Mouse (Mus musculus) liver, embryonic 15.5 days (tissue): ENCODE measurements around the gene Morn4. TPM values are rescaled to one million over a fixed set of nuclear protein-coding genes. Genes with fewer than 3 reads are reported as not detected.
"Not testable (repeated sequence)": the region's sequence is repeated elsewhere in the genome, so short reads cannot be mapped to it uniquely, and the experiment has no call there.

ENCODE experiments used
- ATAC-seq: fragments of 200-750 bp; cut with Nextera tagmentation; 2 replicates; pipeline ENCODE4 v1.8.0; 2017; ENCODE audit warnings: moderate number of reproducible peaks, mild to moderate bottlenecking, moderate library complexity; ENCODE audit not compliant: insufficient read depth
- H3K27ac ChIP-seq: fragments of 300-500 bp; sonication (generic); replicated peaks from 2 replicates; pipeline ENCODE4 v1.5.1; 2015; ENCODE audit warnings: mild to moderate bottlenecking, inconsistent platforms
- H3K27me3 ChIP-seq: fragments of 300-500 bp; sonication (generic); 2 replicates; pipeline ENCODE4 v1.6.1; 2015; ENCODE audit warnings: mild to moderate bottlenecking, inconsistent platforms
- H3K36me3 ChIP-seq: fragments of 300-500 bp; sonication (generic); replicated peaks from 2 replicates; pipeline ENCODE4 v1.6.1; 2015; ENCODE audit warnings: moderate library complexity, mild to moderate bottlenecking, inconsistent platforms
- H3K4me1 ChIP-seq: fragments of 300-500 bp; sonication (generic); replicated peaks from 2 replicates; pipeline ENCODE4 v1.6.1; 2015; ENCODE audit warnings: inconsistent platforms
- H3K4me2 ChIP-seq: fragments of 300-500 bp; sonication (generic); 2 replicates; pipeline ENCODE4 v1.6.1; 2015; ENCODE audit warnings: moderate library complexity, mild to moderate bottlenecking, inconsistent platforms
- H3K4me3 ChIP-seq: fragments of 300-500 bp; sonication (generic); replicated peaks from 2 replicates; pipeline ENCODE4 v1.5.1; 2015; ENCODE audit warnings: mild to moderate bottlenecking, inconsistent platforms
- H3K9ac ChIP-seq: fragments of 300-500 bp; sonication (generic); 2 replicates; pipeline ENCODE4 v1.6.1; 2015; ENCODE audit warnings: moderate library complexity, mild to moderate bottlenecking, inconsistent platforms
- H3K9me3 ChIP-seq: fragments of 300-500 bp; sonication (generic); replicated peaks from 2 replicates; pipeline ENCODE4 v1.6.1; 2016; ENCODE audit warnings: inconsistent platforms
- whole genome bisulfite sequencing: fragments of 180-500 bp; shearing (Covaris S2); methylation state at CpG from one replicate; pipeline ENCODE4 v1.1.7; 2015; ENCODE audit warnings: mixed read lengths; ENCODE audit not compliant: insufficient replicate concordance; 5-methylcytosine and 5-hydroxymethylcytosine counted together
- polyA plus RNA-seq: library from polyadenylated mRNA; unstranded; fragments of >200 nt; fragmentation: Nextera tagmentation; extraction: Ambion mirVana; gene quantifications from 2 replicates; pipeline ENCODE4 v1.2.1, GENCODE M21; 2015

The Morn4 gene
- polyA plus RNA-seq, 1 experiment from 2014 or later = 1.4 TPM

DNA sequence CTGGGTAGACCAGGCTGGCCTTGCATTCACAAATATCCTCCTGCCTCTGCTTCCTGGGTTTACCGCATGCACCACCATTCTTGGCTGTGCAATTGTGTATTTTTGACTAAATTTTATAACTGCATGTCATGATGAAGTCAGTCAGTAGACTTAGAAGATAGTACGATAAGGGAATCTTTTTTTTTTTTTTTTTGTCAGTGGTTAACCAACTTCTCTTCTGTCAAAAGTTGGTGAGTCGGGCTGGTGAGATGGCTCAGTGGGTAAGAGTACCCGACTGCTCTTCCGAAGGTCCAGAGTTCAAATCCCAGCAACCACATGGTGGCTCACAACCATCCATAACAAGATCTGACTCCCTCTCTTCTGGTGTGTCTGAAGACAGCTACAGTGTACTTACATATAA is 4.5 kb downstream of the Morn4 start:
- ATAC-seq, H3K36me3 ChIP-seq, H3K27me3 ChIP-seq, H3K4me3 ChIP-seq, H3K4me2 ChIP-seq, H3K9me3 ChIP-seq, H3K27ac ChIP-seq, H3K9ac ChIP-seq: not testable (repeated sequence)
- WGBS = 63% methylated on average over 5 of the region's 5 CpGs
- peaks cover 29% of the 10 kb centered on the region for H3K4me1 ChIP-seq

DNA sequence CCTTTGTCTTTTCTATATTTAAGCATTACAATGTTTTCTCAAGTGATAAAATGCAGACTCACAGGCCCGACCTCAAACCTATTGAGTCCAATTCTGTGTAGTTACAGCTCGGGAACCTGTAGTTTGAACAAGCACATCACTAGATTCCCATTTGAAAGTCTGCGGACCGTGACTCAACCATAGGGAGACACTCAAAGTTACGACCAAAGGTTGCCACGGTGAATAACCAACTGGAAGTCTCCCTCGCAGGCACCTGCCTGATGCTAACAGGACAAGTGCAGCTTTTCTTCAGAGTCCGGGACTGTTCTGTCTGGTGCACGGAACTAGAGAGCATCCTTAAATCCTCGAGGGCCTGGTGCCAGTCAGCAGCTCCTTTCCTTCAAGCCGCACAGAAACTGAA is 5.7 kb downstream of the Morn4 start:
- Histone ChIP-seq H3K27ac (no peak overlapping the region), H3K9me3 (no peaks in the 10 kb centered on the region), H3K4me1 (peaks cover 19% of the 10 kb centered on the region), H3K4me3 (no peak overlapping the region), H3K36me3 (no peaks in the 10 kb centered on the region), H3K4me2 (no peak overlapping the region), H3K9ac (no peak overlapping the region), H3K27me3 (peaks cover under 1% of the 10 kb centered on the region; the same call in 1 of the 2 replicates)
- WGBS = 69% methylated on average over 11 of the region's 11 CpGs
- no peak for ATAC-seq

DNA sequence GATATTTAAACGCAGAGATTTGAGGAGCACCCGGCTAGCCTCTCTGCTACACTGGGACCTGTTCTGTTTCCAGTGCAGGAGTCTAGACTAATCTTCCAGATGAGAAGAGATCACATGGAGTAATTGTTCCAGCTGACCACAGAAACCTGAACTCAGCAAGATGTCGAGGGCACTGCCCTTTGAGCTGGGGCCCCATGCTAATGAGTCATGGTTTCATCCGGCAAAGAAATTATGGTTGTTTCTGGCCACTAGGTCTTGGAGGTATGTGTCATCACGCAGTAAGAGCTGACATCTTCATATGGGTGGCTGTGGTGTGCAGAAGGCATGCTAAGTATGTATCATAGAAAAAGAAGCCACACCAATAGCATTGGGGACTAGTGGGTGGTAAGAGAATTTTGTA is 6.2 kb downstream of the Morn4 start:
- Histone ChIP-seq H3K9ac (no peak overlapping the region), H3K27ac (no peak overlapping the region), H3K4me3 (no peak overlapping the region), H3K9me3 (no peaks in the 10 kb centered on the region), H3K4me2 (no peak overlapping the region), H3K27me3 (no peaks in the 10 kb centered on the region), H3K4me1 (peaks cover 18% of the 10 kb centered on the region; the same call in 1 of the 2 replicates), H3K36me3 (no peaks in the 10 kb centered on the region)
- 62% methylated on average over 5 of the region's 5 CpGs for WGBS
- no peak for ATAC-seq

DNA sequence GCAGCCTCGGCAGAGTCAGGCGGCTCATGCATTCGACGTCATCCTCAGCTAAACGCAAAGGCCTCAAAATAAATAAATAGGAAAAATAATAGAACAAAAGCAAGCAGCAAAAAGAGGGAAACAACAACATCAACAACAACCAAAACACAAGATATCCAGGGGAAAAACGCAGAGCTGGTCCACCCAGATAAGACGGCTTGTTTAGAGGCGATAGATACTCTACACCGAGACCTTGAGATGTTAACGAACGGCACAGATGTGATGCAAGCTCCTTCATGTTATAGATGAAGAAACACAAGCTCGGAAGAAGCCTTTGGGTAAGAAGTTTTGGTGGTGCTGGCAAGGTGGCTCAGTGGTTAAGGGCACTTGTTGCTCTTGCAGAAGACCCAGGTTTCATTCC is 7.2 kb downstream of the Morn4 start:
- Histone ChIP-seq H3K9ac (no peak overlapping the region), H3K27ac (no peak overlapping the region), H3K36me3 (no peaks in the 10 kb centered on the region), H3K4me2 (no peak overlapping the region), H3K4me1 (peaks cover 18% of the 10 kb centered on the region; the same call in 1 of the 2 replicates), H3K9me3 (no peaks in the 10 kb centered on the region), H3K27me3 (no peaks in the 10 kb centered on the region), H3K4me3 (no peak overlapping the region)
- WGBS = 68% methylated on average over 12 of the region's 12 CpGs
- peak; percentile 37; the same call in 1 of the 2 replicates for ATAC-seq

DNA sequence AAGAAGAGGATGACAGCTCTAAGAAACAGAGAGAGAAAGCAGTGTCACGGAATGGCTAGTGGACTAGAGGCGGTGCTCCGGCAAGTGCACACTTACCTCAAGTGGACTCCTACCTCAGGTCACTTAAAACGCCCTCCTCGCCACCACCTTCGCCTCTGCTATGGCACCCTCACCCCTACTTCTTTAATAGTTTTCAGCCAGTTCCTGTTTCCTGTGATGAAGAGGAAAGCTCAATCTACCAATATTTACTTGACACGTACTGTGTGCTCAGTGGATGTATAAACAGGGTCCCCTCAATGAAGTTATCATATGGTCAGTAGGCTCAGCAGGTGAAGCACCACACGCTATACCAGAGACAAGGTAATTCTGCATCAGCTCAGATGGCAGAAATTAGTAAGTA is 7.6 kb downstream of the Morn4 start:
- H3K27me3 ChIP-seq = no peaks in the 10 kb centered on the region

GRCm38 (mm10) chr19:42075992-42076391 is 10.2 kb downstream of the Morn4 start:
- H3K4me3 ChIP-seq = no peak overlapping the region
- no peaks in the 10 kb centered on the region for H3K36me3 ChIP-seq
- no peak overlapping the region for H3K27ac ChIP-seq
- no peaks in the 10 kb centered on the region for H3K27me3 ChIP-seq
- WGBS = 84% methylated on average over 16 of the region's 16 CpGs
- no peak overlapping the region for H3K4me2 ChIP-seq
- no peaks in the 10 kb centered on the region for H3K9me3 ChIP-seq
- peaks cover 18% of the 10 kb centered on the region; the same call in 1 of the 2 replicates for H3K4me1 ChIP-seq
- no peak for ATAC-seq
- H3K9ac ChIP-seq = no peak overlapping the region

More for the DNA sequence above, 7.6 kb downstream of the Morn4 start:
- no peak for ATAC-seq
- Histone ChIP-seq H3K27ac (no peak overlapping the region; the same call in 1 of the 2 replicates), H3K36me3 (no peaks in the 10 kb centered on the region), H3K4me3 (no peak overlapping the region), H3K4me2 (no peak overlapping the region), H3K4me1 (peaks cover 18% of the 10 kb centered on the region; the same call in 1 of the 2 replicates), H3K9ac (no peak overlapping the region), H3K9me3 (no peaks in the 10 kb centered on the region)
- 74% methylated on average over 8 of the region's 8 CpGs for WGBS

DNA sequence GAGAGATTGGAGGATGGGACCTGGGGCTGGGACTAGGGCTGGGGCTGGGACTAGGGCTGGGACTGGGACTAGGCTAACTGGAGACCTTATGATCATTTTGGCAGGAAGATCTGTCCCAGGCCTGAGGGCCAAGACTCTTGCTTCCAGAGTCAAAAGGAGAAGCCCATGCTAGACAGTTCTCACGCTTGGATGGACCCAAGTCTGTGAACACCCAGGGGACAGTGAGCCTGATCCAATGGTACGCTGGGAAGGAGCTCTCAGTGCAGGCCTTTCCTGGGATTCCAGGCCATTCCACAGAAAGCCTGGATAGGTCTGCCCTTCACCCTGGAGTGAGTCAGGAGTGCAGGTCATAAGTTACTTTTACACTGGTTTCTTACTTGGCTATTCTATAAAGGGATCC is 11.1 kb downstream of the Morn4 start:
- H3K36me3 ChIP-seq = 0 out of 2 replicates have a peak, but pooled peaks cover 6% of the 10 kb centered on the region
- H3K27ac ChIP-seq = no peak overlapping the region
- no peak overlapping the region for H3K9ac ChIP-seq
- peaks cover 18% of the 10 kb centered on the region; the same call in 1 of the 2 replicates for H3K4me1 ChIP-seq
- no peak overlapping the region for H3K4me3 ChIP-seq
- H3K27me3 ChIP-seq = no peaks in the 10 kb centered on the region
- H3K4me2 ChIP-seq = no peak overlapping the region
- ATAC-seq = no peak
- WGBS = 68% methylated on average over 2 of the region's 2 CpGs
- no peaks in the 10 kb centered on the region for H3K9me3 ChIP-seq

DNA sequence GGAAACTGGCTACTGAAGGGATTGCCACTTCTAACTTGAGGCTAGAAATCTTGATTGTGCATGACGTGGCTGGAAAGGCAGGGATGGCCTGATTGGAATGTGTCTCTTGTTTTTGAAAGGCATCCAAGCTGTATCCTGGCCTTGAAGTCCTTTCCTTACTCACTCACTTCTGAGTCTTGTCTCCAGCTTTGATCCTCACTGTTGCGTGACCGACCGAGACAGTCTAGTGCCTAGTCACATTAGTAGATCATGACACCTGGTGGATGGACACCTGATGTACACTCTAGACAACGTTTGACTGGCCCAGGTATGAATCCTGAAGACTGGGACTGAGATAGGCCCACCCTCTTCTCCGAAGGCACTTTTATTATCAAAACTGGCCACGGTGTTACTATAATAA is 13.4 kb downstream of the Morn4 start:
- Histone ChIP-seq H3K4me1 (no peaks in the 10 kb centered on the region; the same call in 1 of the 2 replicates), H3K9ac (no peak overlapping the region), H3K27ac (peak overlapping the region; percentile 68), H3K4me3 (no peak overlapping the region), H3K27me3 (no peaks in the 10 kb centered on the region), H3K36me3 (0 out of 2 replicates have a peak, but pooled peaks cover 7% of the 10 kb centered on the region), H3K9me3 (no peaks in the 10 kb centered on the region), H3K4me2 (no peak overlapping the region)
- no peak for ATAC-seq
- 66% methylated on average over 7 of the region's 7 CpGs for WGBS

GRCm38 (mm10) chr19:42071886-42072608 is 14.1 kb downstream of the Morn4 start:
- H3K4me2 ChIP-seq = no peak overlapping the region
- H3K4me3 ChIP-seq = no peak overlapping the region
- 55% methylated on average over 15 of the region's 15 CpGs for WGBS
- no peaks in the 10 kb centered on the region; the same call in 1 of the 2 replicates for H3K4me1 ChIP-seq
- ATAC-seq = peak; percentile 81
- no peaks in the 10 kb centered on the region for H3K9me3 ChIP-seq
- no peaks in the 10 kb centered on the region for H3K27me3 ChIP-seq
- H3K9ac ChIP-seq = no peak overlapping the region
- H3K36me3 ChIP-seq = 0 out of 2 replicates have a peak, but pooled peaks cover 7% of the 10 kb centered on the region
- H3K27ac ChIP-seq = peak overlapping the region; percentile 68

GRCm38 (mm10) chr19:42071221-42071620 is 14.9 kb downstream of the Morn4 start:
- Histone ChIP-seq H3K27ac (peak overlapping the region; percentile 68), H3K27me3 (no peaks in the 10 kb centered on the region), H3K9ac (no peak overlapping the region), H3K4me1 (no peaks in the 10 kb centered on the region; the same call in 1 of the 2 replicates), H3K4me3 (no peak overlapping the region), H3K36me3 (0 out of 2 replicates have a peak, but pooled peaks cover 7% of the 10 kb centered on the region), H3K4me2 (no peak overlapping the region), H3K9me3 (no peaks in the 10 kb centered on the region)
- 66% methylated on average over 7 of the region's 7 CpGs for WGBS
- ATAC-seq = no peak

GRCm38 (mm10) chr19:42069241-42069525 is 17.0 kb downstream of the Morn4 start:
- WGBS = 66% methylated on average over 6 of the region's 6 CpGs
- Histone ChIP-seq H3K4me3 (no peak overlapping the region), H3K36me3 (0 out of 2 replicates have a peak, but pooled peaks cover 7% of the 10 kb centered on the region), H3K4me1 (no peaks in the 10 kb centered on the region; the same call in 1 of the 2 replicates), H3K9me3 (no peaks in the 10 kb centered on the region), H3K9ac (no peak overlapping the region), H3K27ac (no peak overlapping the region), H3K4me2 (no peak overlapping the region), H3K27me3 (no peaks in the 10 kb centered on the region)
- no peak for ATAC-seq
